Mouse (Mus musculus) neural tube, embryonic 13.5 days (tissue): ENCODE measurements around the gene Tbxas1. TPM values are rescaled to one million over a fixed set of nuclear protein-coding genes. Genes with fewer than 3 reads are reported as not detected.

ENCODE experiments used
- ATAC-seq: fragments of 200-750 bp; cut with Nextera tagmentation; 2 replicates; pipeline ENCODE4 v1.8.0; 2017; ENCODE audit warnings: low read depth, mild to moderate bottlenecking, moderate TSS enrichment, moderate library complexity
- H3K27ac ChIP-seq: fragments of 300-500 bp; sonication (generic); replicated peaks from 2 replicates; pipeline ENCODE4 v1.5.1; 2015; ENCODE audit warnings: moderate library complexity, mild to moderate bottlenecking, inconsistent platforms
- H3K27me3 ChIP-seq: fragments of 300-500 bp; sonication (generic); 2 replicates; pipeline ENCODE4 v1.6.1; 2015; ENCODE audit warnings: mild to moderate bottlenecking, inconsistent platforms
- H3K36me3 ChIP-seq: fragments of 300-500 bp; sonication (generic); 2 replicates; pipeline ENCODE4 v1.6.1; 2015; ENCODE audit warnings: mild to moderate bottlenecking, inconsistent platforms
- H3K4me1 ChIP-seq: fragments of 300-500 bp; sonication (generic); replicated peaks from 2 replicates; pipeline ENCODE4 v1.6.1; 2015; ENCODE audit warnings: inconsistent platforms
- H3K4me2 ChIP-seq: fragments of 300-500 bp; sonication (generic); 2 replicates; pipeline ENCODE4 v1.6.1; 2015; ENCODE audit warnings: inconsistent platforms, mild to moderate bottlenecking, moderate library complexity
- H3K4me3 ChIP-seq: fragments of 300-500 bp; sonication (generic); 2 replicates; pipeline ENCODE4 v1.5.1; 2015; ENCODE audit warnings: mild to moderate bottlenecking, inconsistent platforms
- H3K9ac ChIP-seq: fragments of 300-500 bp; sonication (generic); 2 replicates; pipeline ENCODE4 v1.6.1; 2015; ENCODE audit warnings: moderate library complexity, mild to moderate bottlenecking, inconsistent platforms
- H3K9me3 ChIP-seq: fragments of 300-500 bp; sonication (generic); 2 replicates; pipeline ENCODE4 v1.6.1; 2016; ENCODE audit warnings: inconsistent platforms
- WGBS: fragments of 180-500 bp; shearing (Covaris S2); methylation state at CpG from one replicate; pipeline ENCODE4 v1.1.7; 2015; 5-methylcytosine and 5-hydroxymethylcytosine counted together
- polyA plus RNA-seq: library from polyadenylated mRNA; unstranded; fragments of >200 nt; fragmentation: Nextera tagmentation; extraction: Ambion mirVana; gene quantifications from 2 replicates; pipeline ENCODE4 v1.2.1, GENCODE M21; 2015

Gene Tbxas1
- polyA plus RNA-seq, 1 experiment from 2014 or later, result 2.5 TPM

DNA sequence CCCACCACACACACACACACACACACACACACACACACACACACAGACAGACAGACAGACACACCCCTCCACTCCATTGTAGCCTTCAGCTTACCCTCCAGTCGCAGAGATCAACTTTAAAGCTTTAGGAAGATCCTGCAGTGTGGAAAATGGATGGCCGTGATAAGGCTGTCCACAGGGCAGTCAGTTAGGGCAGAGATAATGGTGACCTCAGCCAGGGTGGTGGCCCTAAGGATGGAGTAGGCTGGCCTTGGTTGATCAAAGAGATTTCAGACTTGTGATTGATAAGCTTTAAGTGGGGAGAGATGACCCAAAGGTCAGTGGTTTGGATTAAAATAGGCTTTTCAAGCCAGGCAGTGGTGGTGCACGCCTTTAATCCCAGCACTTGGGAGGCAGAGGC, 120.6 kb downstream of the Tbxas1 start:
- Histone ChIP-seq H3K36me3 (no peaks in the 10 kb centered on the region), H3K4me2 (no peak overlapping the region), H3K4me1 (no peaks in the 10 kb centered on the region), H3K27me3 (no peaks in the 10 kb centered on the region), H3K9ac (no peak overlapping the region), H3K27ac (no peak overlapping the region), H3K4me3 (no peak overlapping the region), H3K9me3 (no peaks in the 10 kb centered on the region)
- WGBS, result 82% methylated on average over 3 of the region's 3 CpGs
- no peak for ATAC-seq

DNA sequence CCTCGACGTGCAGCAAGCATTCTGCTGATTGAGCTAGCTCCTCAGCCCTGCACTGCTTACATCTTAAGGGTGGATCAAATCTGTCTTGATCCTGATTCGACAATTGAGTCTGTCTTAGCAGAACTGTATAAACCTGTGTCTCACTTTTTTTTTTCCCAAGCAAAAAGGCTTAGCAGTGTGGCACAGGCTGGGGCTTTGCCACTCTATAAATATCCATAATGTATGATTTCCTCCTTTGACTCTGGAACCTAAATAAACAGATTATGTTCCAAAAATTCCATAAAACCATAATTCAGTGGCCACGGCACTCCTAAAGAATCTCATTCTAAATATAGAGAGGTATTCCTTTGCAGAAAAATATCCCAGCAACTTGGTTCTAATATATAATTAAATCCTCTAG, 122.6 kb downstream of the Tbxas1 start:
- no peak for ATAC-seq
- WGBS, result 86% methylated on average over 4 of the region's 4 CpGs
- H3K9me3 ChIP-seq, result no peaks in the 10 kb centered on the region

GRCm38 (mm10) chr6:39003126-39003525, 127.9 kb downstream of the Tbxas1 start:
- Histone ChIP-seq H3K4me3 (no peak overlapping the region), H3K4me2 (no peak overlapping the region), H3K9ac (no peak overlapping the region), H3K27ac (no peak overlapping the region), H3K27me3 (no peaks in the 10 kb centered on the region), H3K9me3 (no peaks in the 10 kb centered on the region), H3K4me1 (peaks cover 29% of the 10 kb centered on the region), H3K36me3 (no peaks in the 10 kb centered on the region)
- 78% methylated on average over 7 of the region's 7 CpGs for WGBS
- ATAC-seq, result no peak

More for the DNA sequence above, 122.6 kb downstream of the Tbxas1 start:
- Histone ChIP-seq H3K36me3 (no peaks in the 10 kb centered on the region), H3K4me2 (no peak overlapping the region), H3K27me3 (no peaks in the 10 kb centered on the region), H3K4me1 (no peaks in the 10 kb centered on the region), H3K9ac (no peak overlapping the region), H3K4me3 (no peak overlapping the region), H3K27ac (no peak overlapping the region)

- no peak overlapping the region for H3K9ac ChIP-seq
- H3K9me3 ChIP-seq, result no peaks in the 10 kb centered on the region
- no peak overlapping the region for H3K27ac ChIP-seq
- H3K4me2 ChIP-seq, result no peak overlapping the region
- no peaks in the 10 kb centered on the region for H3K27me3 ChIP-seq
- H3K4me3 ChIP-seq, result no peak overlapping the region
- no peaks in the 10 kb centered on the region for H3K36me3 ChIP-seq
- 81% methylated on average over 12 of the region's 12 CpGs for WGBS
- ATAC-seq, result no peak
- peaks cover 29% of the 10 kb centered on the region for H3K4me1 ChIP-seq
These were observed 128.8 kb downstream of the Tbxas1 start for GRCm38 (mm10) chr6:39004003-39004473.

- H3K9ac ChIP-seq, result no peak overlapping the region
- peak overlapping the region; percentile 46 for H3K27ac ChIP-seq
- peaks cover 29% of the 10 kb centered on the region for H3K4me1 ChIP-seq
- H3K9me3 ChIP-seq, result no peaks in the 10 kb centered on the region
- H3K4me3 ChIP-seq, result no peak overlapping the region
- peak; percentile 69 for ATAC-seq
- H3K4me2 ChIP-seq, result no peak overlapping the region
- no peaks in the 10 kb centered on the region for H3K36me3 ChIP-seq
- WGBS, result 53% methylated on average over 20 of the region's 20 CpGs
- no peaks in the 10 kb centered on the region for H3K27me3 ChIP-seq
These were observed 130.2 kb downstream of the Tbxas1 start for GRCm38 (mm10) chr6:39005267-39005944.

DNA sequence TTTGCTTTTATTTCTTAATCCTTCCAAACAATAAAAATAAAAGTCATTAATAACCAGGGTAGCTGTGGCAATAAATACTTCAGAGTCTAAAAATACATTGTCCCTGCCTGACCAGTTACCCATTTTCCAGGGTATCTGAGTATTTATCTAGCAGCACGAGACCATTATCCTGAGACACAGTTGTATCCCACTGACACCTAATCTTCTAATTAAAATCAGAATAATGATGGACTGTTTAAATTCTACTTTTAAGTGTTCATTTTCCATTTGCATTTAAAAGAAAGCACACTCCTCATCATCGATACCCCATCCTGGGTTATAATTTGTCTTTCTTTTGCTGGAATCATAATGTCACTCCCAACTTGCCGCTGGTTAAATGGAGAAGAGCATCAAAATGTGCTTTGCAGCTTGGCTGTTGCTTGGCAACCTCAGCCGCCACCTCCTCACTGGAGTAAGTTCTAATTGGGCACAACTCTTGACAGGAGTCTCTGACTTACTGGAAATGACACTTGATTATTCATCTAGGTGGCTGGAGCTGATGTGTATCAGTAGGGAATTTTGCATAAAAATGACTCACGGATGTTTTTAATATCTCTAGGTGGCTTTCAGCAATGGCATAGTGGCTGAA, 130.9 kb downstream of the Tbxas1 start:
- no peak overlapping the region for H3K4me2 ChIP-seq
- peak; percentile 57; the same call in 1 of the 2 replicates for ATAC-seq
- 39% methylated on average over 5 of the region's 5 CpGs for WGBS

GRCm38 (mm10) chr6:39007223-39007622, 132.0 kb downstream of the Tbxas1 start:
- ATAC-seq, result no peak
- H3K27ac ChIP-seq, result no peak overlapping the region

More for the DNA sequence above, 130.9 kb downstream of the Tbxas1 start:
- Histone ChIP-seq H3K4me1 (peaks cover 29% of the 10 kb centered on the region), H3K9me3 (no peaks in the 10 kb centered on the region), H3K9ac (no peak overlapping the region), H3K36me3 (no peaks in the 10 kb centered on the region), H3K27me3 (no peaks in the 10 kb centered on the region), H3K4me3 (no peak overlapping the region), H3K27ac (peak overlapping the region; percentile 46)

DNA sequence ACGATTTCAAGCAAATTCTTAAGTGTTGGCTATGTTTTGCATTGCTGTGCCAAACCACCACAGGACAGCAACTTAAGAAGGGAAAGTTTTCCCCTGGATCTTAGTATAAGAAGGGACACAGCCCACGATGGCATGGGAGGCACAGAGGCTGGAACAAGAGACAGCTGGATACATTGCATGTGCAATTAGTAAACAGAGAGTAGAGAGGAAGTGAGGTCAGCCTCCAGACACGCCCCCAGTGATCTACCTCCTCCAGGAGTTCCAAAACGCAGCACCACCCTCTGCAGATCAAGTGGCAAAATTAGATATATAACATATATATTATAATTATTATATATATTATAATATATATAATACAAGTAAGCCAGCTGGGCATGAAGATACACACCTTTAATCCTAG, 132.9 kb downstream of the Tbxas1 start:
- H3K4me1 ChIP-seq, result peaks cover 29% of the 10 kb centered on the region
- H3K4me3 ChIP-seq, result no peak overlapping the region
- 80% methylated on average over 4 of the region's 4 CpGs for WGBS
- no peak for ATAC-seq
- no peak overlapping the region for H3K4me2 ChIP-seq
- no peak overlapping the region for H3K27ac ChIP-seq
- no peaks in the 10 kb centered on the region for H3K36me3 ChIP-seq
- peaks cover 4% of the 10 kb centered on the region; the same call in 1 of the 2 replicates for H3K9me3 ChIP-seq
- no peaks in the 10 kb centered on the region for H3K27me3 ChIP-seq
- no peak overlapping the region for H3K9ac ChIP-seq

More at GRCm38 (mm10) chr6:39007223-39007622, 132.0 kb downstream of the Tbxas1 start:
- H3K36me3 ChIP-seq, result no peaks in the 10 kb centered on the region
- 77% methylated on average over 5 of the region's 5 CpGs for WGBS
- peaks cover 29% of the 10 kb centered on the region for H3K4me1 ChIP-seq
- no peaks in the 10 kb centered on the region for H3K27me3 ChIP-seq
- H3K4me3 ChIP-seq, result no peak overlapping the region
- H3K9ac ChIP-seq, result no peak overlapping the region
- no peak overlapping the region for H3K4me2 ChIP-seq
- H3K9me3 ChIP-seq, result no peaks in the 10 kb centered on the region

DNA sequence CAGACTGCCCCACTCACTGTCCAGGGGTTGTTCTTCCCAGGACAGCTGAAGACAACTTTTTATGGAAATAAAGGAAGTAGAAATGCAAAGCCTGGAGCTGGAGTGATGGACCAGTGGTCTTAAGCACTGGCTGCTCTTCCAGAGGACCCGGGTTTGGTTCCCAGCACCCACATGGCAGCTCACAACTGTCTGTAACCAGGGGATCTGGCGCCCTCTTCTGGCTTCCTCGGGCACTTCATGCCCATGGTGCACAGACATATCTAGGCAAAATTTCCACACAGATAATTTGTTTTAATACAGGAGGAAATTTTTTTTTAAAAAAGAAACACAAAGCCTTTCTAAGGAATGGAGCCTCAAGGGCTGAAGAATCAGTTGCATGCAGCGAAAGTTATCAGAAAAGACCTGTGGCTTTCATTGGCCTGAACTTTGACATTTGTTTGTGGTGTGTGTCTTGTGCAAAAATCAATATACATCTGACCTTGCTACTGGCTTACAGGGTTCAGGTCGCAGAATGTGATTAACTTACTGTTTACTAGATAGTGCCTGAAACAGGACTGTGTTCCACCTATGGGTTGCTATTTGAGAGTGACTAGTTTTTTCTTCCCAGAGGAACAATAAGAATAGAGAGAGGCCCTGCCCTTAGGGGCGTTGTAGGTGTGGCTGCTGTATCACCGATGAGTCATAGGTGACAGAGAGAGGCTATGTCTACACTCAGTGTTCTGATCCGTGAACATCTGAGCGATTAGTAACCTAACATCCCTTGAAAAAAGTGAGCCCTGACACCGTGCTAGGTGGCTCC, 138.0 kb downstream of the Tbxas1 start:
- ATAC-seq, result no peak
- Histone ChIP-seq H3K36me3 (no peaks in the 10 kb centered on the region), H3K4me3 (no peak overlapping the region), H3K4me1 (no peaks in the 10 kb centered on the region), H3K4me2 (no peak overlapping the region), H3K9me3 (peaks cover 4% of the 10 kb centered on the region; the same call in 1 of the 2 replicates), H3K27ac (no peak overlapping the region), H3K27me3 (no peaks in the 10 kb centered on the region), H3K9ac (no peak overlapping the region)
- 89% methylated on average over 10 of the region's 10 CpGs for WGBS

GRCm38 (mm10) chr6:39017942-39018341, 142.7 kb downstream of the Tbxas1 start:
- H3K4me3 ChIP-seq, result no peak overlapping the region
- H3K27me3 ChIP-seq, result no peaks in the 10 kb centered on the region
- H3K36me3 ChIP-seq, result no peaks in the 10 kb centered on the region
- peaks cover 11% of the 10 kb centered on the region; the same call in 1 of the 2 replicates for H3K4me1 ChIP-seq
- H3K9me3 ChIP-seq, result peaks cover 2% of the 10 kb centered on the region; the same call in 1 of the 2 replicates
- ATAC-seq, result no peak
- no peak overlapping the region for H3K27ac ChIP-seq
- H3K9ac ChIP-seq, result no peak overlapping the region
- 90% methylated on average over 11 of the region's 11 CpGs for WGBS
- no peak overlapping the region for H3K4me2 ChIP-seq

GRCm38 (mm10) chr6:39018805-39019204, 143.6 kb downstream of the Tbxas1 start:
- no peak overlapping the region for H3K9ac ChIP-seq
- no peaks in the 10 kb centered on the region; the same call in 1 of the 2 replicates for H3K9me3 ChIP-seq
- no peak overlapping the region for H3K4me2 ChIP-seq
- H3K27ac ChIP-seq, result no peak overlapping the region
- H3K36me3 ChIP-seq, result no peaks in the 10 kb centered on the region
- H3K27me3 ChIP-seq, result no peaks in the 10 kb centered on the region
- 75% methylated on average over 7 of the region's 7 CpGs for WGBS
- no peak for ATAC-seq
- peaks cover 15% of the 10 kb centered on the region; the same call in 1 of the 2 replicates for H3K4me1 ChIP-seq
- H3K4me3 ChIP-seq, result no peak overlapping the region

DNA sequence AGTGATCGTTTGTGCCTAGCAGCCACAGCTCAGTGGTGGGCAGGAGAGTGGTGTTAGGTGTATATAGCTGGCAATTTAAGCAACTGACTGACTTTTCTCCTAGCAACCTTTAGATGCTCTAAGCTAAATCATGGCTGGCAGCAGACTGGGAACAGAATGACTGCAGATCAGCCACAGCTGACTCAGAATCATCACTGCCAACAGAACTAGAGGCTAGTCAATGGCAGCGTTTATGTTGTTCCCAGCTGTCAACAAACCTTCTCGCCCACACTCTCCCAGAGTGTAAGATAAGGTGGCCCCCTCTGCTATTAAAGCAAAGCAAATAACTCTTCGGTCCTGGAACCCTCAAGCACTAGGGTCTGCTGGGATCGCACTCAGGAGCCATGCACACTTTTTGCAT, 144.0 kb downstream of the Tbxas1 start:
- no peak overlapping the region for H3K4me2 ChIP-seq
- ATAC-seq, result no peak
- 87% methylated on average over 5 of the region's 5 CpGs for whole genome bisulfite sequencing

More for the DNA sequence above, 144.0 kb downstream of the Tbxas1 start:
- Histone ChIP-seq H3K9ac (no peak overlapping the region), H3K27ac (no peak overlapping the region), H3K4me3 (no peak overlapping the region), H3K4me1 (peaks cover 15% of the 10 kb centered on the region; the same call in 1 of the 2 replicates), H3K9me3 (no peaks in the 10 kb centered on the region; the same call in 1 of the 2 replicates), H3K36me3 (no peaks in the 10 kb centered on the region), H3K27me3 (no peaks in the 10 kb centered on the region)
